Mouse (Mus musculus): ENCODE data around the gene Mtrr.

DNA sequence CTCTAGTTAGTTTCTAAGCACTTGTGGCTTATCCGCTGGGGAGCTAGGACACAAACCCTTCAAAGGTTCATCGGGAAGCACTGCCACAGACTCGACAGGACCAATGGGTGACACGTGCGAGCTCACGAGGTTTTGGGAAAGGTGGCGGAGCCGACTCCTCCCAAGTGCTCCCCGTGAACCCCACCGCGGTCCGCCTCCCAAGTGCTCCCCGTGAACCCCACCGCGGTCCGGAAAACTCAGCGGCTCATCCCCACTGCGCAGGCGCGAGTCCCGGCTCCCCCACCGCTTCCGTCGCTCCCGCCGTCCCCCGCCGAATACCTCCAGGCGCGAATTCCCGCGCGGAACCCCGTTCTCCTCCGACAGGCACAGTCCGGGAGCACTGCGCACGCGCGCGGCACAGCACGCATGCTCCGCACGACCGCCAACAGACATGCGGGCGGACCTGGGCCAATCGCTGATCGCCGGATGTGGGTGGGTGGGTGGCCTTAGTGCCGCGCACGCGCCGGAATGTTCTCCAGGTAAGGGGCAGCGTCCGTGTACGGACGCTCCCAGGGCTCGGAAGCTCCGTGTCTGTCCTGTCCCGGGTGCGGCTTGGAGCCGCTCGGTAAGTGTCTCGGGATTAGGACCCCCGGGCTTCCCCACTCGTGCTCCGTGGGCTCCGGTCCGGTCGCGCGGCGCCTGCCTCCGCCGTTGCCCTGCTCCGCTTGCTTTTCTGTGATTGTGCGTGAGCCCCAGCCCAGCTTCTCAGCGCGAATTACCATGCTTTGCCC, at the start of gene Mtrr, which contains the start of gene Fastkd3:
- TF ChIP-seq POLR2A (IDR thresholded peaks at IDR 0.05; ENCODE audit: insufficient read depth, low read length) (peak; percentile 43), EP300 (IDR thresholded peaks at IDR 0.05; ENCODE audit: insufficient read depth, low read depth, low read length) (0 out of 2 replicates have a peak, but pooled peaks have one; percentile 30)
